Mouse (Mus musculus): ENCODE measurements at regions not wholly inside any gene's neighbourhood (a gene's known extent, or its start where the extent isn't known, plus 50 kb on each side); places are given as distances from the start of the nearest gene placed in this dataset.

DNA sequence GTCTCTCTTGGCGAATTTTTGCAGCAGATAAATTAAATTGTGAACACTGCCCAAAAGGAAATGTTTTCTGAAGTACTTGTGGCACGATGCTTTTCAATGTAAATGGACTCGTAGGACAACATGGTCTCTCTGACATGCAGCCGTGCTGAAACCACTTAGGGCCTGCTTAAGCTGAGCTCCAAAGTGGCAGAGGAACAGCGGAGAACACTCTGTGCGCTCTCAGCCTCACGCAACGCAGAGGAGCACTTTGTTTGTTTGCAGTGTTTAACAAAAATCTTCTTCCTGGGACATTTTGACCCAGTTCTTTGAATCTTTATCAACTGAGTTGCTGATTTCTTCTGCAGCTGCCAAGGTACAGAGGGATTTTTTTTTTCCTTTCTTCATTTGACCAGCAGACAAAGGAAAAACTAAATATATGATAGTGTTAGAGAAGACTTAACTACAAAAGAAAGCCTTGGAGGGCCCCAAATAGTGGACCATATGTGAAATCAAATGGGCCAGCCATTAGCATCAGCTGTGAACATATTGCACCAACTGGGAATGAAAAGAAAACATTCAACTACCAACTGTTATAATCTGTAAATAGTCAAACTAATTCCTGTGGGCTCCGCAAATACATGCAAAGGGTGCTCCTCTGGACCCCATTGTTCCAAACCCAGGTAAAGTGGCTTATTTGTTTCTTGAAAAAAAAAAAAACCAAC lies 639.5 kb downstream of the Rwdd3 start:
- WGBS = 79% methylated on average over 9 of the region's 9 CpGs
- TF ChIP-seq CTCF (IDR thresholded peaks at IDR 0.05; ENCODE audit: control insufficient read depth, insufficient read depth, low read length) = no peak

DNA sequence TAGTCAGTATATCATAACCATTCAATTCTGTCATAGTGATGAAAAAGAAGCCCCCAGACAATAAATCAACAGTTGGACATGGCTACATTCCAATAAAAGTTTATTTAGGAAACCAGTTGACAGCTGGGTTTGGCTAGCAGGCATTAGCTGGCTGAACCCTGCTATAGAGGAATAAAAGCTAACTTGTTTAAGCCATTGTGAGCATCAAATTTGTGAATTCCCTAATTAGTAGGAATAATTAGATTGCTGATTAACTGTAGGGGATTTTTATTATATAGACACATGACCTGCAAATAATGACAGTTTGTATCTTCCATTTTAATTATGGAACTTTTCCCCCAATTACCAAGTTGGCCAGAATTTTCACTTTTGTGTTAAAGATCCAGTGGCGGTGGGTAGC lies 659.8 kb downstream of the Rwdd3 start:
- H3K4me3 ChIP-seq (replicated peaks; ENCODE audit: control insufficient read depth, low read depth, low read length) = no peak overlapping the region
- H3K27ac ChIP-seq (ENCODE audit: control insufficient read depth, insufficient read depth, low read depth, low read length, poor library complexity) = no peak overlapping the region
- WGBS = 86% methylated on average over 1 of the region's 1 CpGs
- TF ChIP-seq CTCF (IDR thresholded peaks at IDR 0.05; ENCODE audit: control insufficient read depth, insufficient read depth, low read length) (no peak), POLR2A (IDR thresholded peaks at IDR 0.05; ENCODE audit: borderline replicate concordance, control insufficient read depth, low read depth, low read length) (no peak)
- H3K4me1 ChIP-seq (ENCODE audit: control insufficient read depth, insufficient read depth, low read length) = no peaks in the 10 kb centered on the region

More for the DNA sequence above, 639.5 kb downstream of the Rwdd3 start:
- Histone ChIP-seq H3K27ac (ENCODE audit: control insufficient read depth, insufficient read depth, low read depth, low read length, poor library complexity) (no peak overlapping the region), H3K4me1 (ENCODE audit: control insufficient read depth, insufficient read depth, low read length) (no peaks in the 10 kb centered on the region), H3K4me3 (replicated peaks; ENCODE audit: control insufficient read depth, low read depth, low read length) (no peak overlapping the region)

DNA sequence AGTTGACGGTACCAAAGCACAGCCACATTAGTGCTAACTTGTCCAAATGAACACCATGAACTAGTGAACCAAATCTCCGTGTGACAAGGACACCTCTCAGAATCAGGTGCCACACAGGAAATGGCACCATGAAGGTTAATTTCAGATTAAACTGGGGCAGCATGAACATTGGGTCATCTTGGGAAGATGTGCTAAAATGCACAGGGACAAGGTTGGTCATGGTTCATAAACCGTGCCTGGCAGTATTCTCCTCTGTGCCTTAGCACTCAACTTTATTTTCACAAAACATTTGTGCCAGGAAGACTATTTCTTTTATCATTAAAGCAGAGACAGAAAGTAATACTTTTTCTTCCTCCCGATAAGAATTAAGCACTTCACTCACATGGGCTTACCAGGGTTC lies 672.6 kb downstream of the Rwdd3 start:
- H3K4me1 ChIP-seq (ENCODE audit: control insufficient read depth, insufficient read depth, low read length) = no peaks in the 10 kb centered on the region
- H3K27ac ChIP-seq (ENCODE audit: control insufficient read depth, insufficient read depth, low read depth, low read length, poor library complexity) = no peak overlapping the region
- WGBS = 75% methylated on average over 4 of the region's 4 CpGs
- TF ChIP-seq POLR2A (IDR thresholded peaks at IDR 0.05; ENCODE audit: borderline replicate concordance, control insufficient read depth, low read depth, low read length) = no peak
- no peak for TF ChIP-seq CTCF (IDR thresholded peaks at IDR 0.05; ENCODE audit: control insufficient read depth, insufficient read depth, low read length)
- H3K4me3 ChIP-seq (replicated peaks; ENCODE audit: control insufficient read depth, low read depth, low read length) = no peak overlapping the region

DNA sequence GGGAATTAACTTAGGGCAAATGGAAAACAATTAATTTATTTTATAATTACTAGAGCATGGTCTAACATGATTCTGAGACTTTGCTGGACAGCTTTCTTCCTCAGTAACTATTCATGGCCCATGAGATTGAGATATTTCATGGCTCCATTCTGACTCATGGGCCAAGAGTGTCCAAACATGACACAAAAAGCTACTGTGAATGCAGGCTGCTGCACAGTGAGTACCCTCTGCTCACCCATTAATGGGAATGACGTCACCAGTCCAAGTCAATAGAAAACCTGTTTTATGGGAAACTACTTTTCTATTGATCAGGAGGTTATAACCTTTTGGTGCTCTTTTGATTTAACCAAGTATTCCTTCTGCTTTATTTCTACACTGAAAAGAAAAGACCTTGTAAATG lies 693.6 kb downstream of the Rwdd3 start:
- Histone ChIP-seq H3K4me1 (ENCODE audit: control insufficient read depth, insufficient read depth, low read length) (no peaks in the 10 kb centered on the region), H3K4me3 (replicated peaks; ENCODE audit: control insufficient read depth, low read depth, low read length) (no peak overlapping the region)
- WGBS = 82% methylated on average over 1 of the region's 1 CpGs

DNA sequence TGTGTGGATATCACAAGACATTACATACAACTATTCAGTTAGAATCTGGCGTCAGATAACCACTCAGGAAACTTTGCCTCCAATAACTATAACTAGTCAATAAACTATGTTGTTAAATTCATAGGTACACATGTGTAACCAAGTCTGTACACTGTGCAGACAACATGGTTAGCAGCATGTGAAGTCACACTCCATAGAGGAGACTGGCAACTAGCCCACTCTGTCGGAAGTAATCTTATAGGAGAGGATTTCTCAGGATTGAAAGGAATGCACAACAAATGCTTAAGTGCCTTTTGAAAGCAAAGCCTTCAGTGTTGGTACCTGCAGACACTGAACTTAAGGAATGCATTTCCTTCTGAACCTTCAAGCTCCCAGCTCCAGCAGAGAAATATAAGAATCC lies 693.0 kb upstream of the Ptbp2 start:
- Histone ChIP-seq H3K4me3 (replicated peaks; ENCODE audit: control insufficient read depth, low read depth, low read length) (no peak overlapping the region), H3K4me1 (ENCODE audit: control insufficient read depth, insufficient read depth, low read length) (no peaks in the 10 kb centered on the region), H3K27ac (ENCODE audit: control insufficient read depth, insufficient read depth, low read depth, low read length, poor library complexity) (no peak overlapping the region)
- 77% methylated on average over 2 of the region's 2 CpGs for WGBS
- no peak for TF ChIP-seq CTCF (IDR thresholded peaks at IDR 0.05; ENCODE audit: control insufficient read depth, insufficient read depth, low read length)
- TF ChIP-seq POLR2A (IDR thresholded peaks at IDR 0.05; ENCODE audit: borderline replicate concordance, control insufficient read depth, low read depth, low read length) = no peak

More for the DNA sequence above, 693.6 kb downstream of the Rwdd3 start:
- no peak overlapping the region for H3K27ac ChIP-seq (ENCODE audit: control insufficient read depth, insufficient read depth, low read depth, low read length, poor library complexity)
- TF ChIP-seq CTCF (IDR thresholded peaks at IDR 0.05; ENCODE audit: control insufficient read depth, insufficient read depth, low read length) (no peak), POLR2A (IDR thresholded peaks at IDR 0.05; ENCODE audit: borderline replicate concordance, control insufficient read depth, low read depth, low read length) (no peak)

DNA sequence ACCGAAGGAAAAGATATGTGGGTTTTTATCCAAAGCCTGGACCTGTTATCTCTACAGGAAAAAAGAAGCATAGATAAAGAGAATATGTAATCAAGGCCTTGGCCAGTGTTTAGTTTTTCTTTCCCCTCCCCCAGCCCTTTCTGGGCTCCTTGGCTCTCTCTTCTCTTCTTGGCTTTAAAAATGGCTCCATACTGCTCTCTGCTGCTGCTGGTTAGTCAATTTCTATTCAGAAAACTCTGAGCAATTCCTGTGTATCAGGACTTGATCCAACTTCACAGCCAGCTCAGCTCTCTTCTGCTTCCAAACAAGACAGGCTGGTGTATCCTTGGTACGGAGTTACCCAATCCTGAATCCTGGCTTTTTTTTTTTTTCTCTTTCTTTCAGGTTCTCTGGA lies 689.4 kb upstream of the Ptbp2 start:
- TF ChIP-seq POLR2A (IDR thresholded peaks at IDR 0.05; ENCODE audit: borderline replicate concordance, control insufficient read depth, low read depth, low read length) (no peak), CTCF (IDR thresholded peaks at IDR 0.05; ENCODE audit: control insufficient read depth, insufficient read depth, low read length) (no peak)
- WGBS = 56% methylated on average over 2 of the region's 2 CpGs
- Histone ChIP-seq H3K4me3 (replicated peaks; ENCODE audit: control insufficient read depth, low read depth, low read length) (no peak overlapping the region), H3K4me1 (ENCODE audit: control insufficient read depth, insufficient read depth, low read length) (no peaks in the 10 kb centered on the region), H3K27ac (ENCODE audit: control insufficient read depth, insufficient read depth, low read depth, low read length, poor library complexity) (no peak overlapping the region)

DNA sequence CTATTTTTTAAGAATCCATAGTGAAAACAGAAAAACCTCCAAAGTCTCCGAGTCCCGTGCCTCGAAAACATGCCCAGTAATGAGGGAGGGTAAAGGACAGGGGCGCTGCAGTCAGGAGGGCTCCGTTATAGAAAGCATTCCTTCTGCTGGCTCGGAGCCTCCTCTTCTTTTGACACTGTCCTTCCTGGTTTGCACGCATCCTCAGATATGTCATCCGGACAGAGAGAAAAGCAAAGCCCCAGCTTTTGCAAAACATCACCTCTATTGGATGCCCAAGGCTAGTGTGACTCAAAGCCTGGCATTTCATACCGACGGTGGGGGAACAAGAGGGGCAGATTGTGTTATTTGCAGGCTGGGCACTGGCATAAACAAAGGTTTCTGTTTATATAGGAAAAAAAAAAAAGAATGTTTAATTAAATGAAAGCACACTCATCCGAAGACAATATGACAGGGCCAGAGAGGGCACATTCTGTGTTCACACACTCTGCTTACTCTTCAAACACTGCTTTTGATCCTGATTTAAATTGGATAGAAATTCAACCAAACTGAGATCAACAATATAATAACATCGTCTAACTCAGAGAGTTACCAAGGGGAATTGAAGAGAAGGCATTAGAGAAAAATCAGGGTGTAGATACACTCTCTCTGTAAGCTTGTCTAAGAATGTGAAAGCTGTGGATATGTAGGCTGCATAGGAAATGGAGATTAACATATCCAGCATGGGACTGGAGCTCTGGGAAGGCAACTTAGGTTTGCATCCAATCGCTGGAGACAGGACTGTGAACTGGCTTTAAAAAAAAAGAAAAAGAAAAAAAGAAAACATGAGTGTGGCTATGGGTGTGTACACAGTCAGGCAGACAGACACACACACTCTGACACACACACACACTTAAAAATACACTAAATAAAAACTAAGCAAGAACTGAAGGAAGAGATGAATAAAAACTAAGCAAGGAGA lies 688.7 kb upstream of the Ptbp2 start:
- H3K4me3 ChIP-seq (replicated peaks; ENCODE audit: control insufficient read depth, low read depth, low read length) = no peak overlapping the region
- no peak overlapping the region for H3K27ac ChIP-seq (ENCODE audit: control insufficient read depth, insufficient read depth, low read depth, low read length, poor library complexity)
- H3K4me1 ChIP-seq (ENCODE audit: control insufficient read depth, insufficient read depth, low read length) = no peaks in the 10 kb centered on the region
- TF ChIP-seq CTCF (IDR thresholded peaks at IDR 0.05; ENCODE audit: control insufficient read depth, insufficient read depth, low read length) = no peak
- no peak for TF ChIP-seq POLR2A (IDR thresholded peaks at IDR 0.05; ENCODE audit: borderline replicate concordance, control insufficient read depth, low read depth, low read length)
- 76% methylated on average over 13 of the region's 13 CpGs for WGBS

DNA sequence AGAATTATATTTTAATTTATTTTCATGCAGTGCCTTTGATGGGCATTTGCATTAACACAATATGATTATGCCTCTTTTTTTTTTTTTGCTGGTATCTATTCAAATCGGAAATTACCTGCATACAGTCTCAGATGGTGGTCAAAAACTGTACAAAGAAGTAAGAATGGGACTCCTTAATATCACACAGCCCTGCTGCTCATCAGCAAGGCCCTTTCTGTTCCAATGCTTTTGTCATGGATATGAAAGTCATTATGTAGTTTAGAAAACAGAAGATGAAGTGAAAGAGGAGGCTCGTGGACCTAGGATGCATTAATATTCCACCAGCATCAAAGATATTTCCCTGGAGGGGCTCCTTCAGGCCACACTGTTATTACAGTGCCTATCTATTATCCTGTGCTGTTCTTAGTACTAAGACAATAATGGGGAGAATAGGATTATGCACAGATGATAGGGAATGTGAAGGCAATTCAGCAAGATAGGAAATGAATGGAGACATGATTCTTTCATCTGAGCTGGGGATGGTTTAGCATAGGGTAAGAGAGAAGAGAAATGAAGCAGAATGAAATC lies 687.7 kb upstream of the Ptbp2 start:
- TF ChIP-seq CTCF (IDR thresholded peaks at IDR 0.05; ENCODE audit: control insufficient read depth, insufficient read depth, low read length) (no peak), POLR2A (IDR thresholded peaks at IDR 0.05; ENCODE audit: borderline replicate concordance, control insufficient read depth, low read depth, low read length) (no peak)
- Histone ChIP-seq H3K4me1 (ENCODE audit: control insufficient read depth, insufficient read depth, low read length) (no peaks in the 10 kb centered on the region), H3K4me3 (replicated peaks; ENCODE audit: control insufficient read depth, low read depth, low read length) (no peak overlapping the region), H3K27ac (ENCODE audit: control insufficient read depth, insufficient read depth, low read depth, low read length, poor library complexity) (no peak overlapping the region)
- WGBS = 60% methylated on average over 2 of the region's 2 CpGs
